Mouse (Mus musculus) neutrophil, adult 83 days (primary cell): ENCODE results near the gene Olfr1458. TPM values are rescaled to one million over a fixed set of nuclear protein-coding genes. Genes with fewer than 3 reads are reported as not detected.

Source experiments
- total RNA-seq, 2 experiments: library from RNA; stranded (reverse); gene quantifications; one replicate each; pipeline ENCODE4 v1.2.4; 2023

The Olfr1458 gene
- total RNA-seq: not detected

DNA sequence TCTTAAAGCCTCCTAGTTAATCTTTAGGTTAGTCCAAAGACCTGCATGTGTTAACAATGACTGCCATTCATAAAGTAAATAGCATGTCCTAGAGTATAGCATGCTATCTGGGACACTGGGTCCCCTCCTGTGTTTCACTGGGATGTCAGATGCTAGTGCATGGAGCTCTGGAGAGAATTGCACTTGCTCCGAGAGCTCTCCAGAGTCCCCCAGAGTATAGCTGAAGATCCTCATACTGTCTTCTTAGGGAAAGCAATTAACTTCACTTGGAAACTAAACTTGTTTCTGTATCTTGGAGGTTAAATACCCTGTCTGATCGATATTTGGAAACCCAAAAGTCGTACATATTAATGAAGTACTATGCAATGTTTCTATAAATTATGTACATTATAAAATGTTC, at the start of gene Olfr1458:
TSS of gene Olfr1458 (minus strand) at position 101 of the 400 bp plus-strand sequence.

DNA sequence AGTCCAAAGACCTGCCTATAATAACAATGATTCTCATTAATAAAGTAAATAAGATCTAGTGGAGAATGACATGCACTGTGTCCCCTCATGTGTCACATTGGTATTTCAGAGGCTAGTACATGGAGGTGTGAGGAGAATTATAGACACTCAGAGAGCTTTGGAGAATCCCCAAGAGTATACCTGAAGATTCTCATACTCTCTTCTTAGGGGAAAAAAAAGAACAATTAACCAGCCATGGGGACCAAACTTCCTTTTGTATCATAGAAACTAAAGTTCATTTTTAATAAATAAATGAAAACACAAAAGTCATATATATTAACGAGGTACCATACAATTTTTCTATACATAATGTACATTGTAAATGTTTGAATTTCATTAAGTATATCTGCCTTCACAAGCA, 42.9 kb upstream of the Olfr1458 start, which contains the start of gene Olfr1459:
TSS of gene Olfr1459 (minus strand) at position 101 of the 400 bp plus-strand sequence.

GRCm38 (mm10) chr19:13097791-13098190, 8.8 kb downstream of the Olfr1458 start, which contains the start of gene Olfr1457:
Olfr1457 (minus strand) TSS chr19:13097891.

GRCm38 (mm10) chr19:13060310-13060709, 46.3 kb downstream of the Olfr1458 start, which contains the start of gene Olfr1454:
Olfr1454 (plus strand) TSS chr19:13060610.

Other genes with a start within 250 kb of the Olfr1458 start
- gene Olfr1444, start 249.5 kb downstream of the Olfr1458 start, total RNA-seq: not detected
- gene Olfr1445, start 222.9 kb downstream of the Olfr1458 start, total RNA-seq: not detected
- gene Olfr1446, start 213.3 kb downstream of the Olfr1458 start, total RNA-seq: not detected
- gene Olfr1447, start 203.0 kb downstream of the Olfr1458 start, total RNA-seq: not detected
- not detected for gene Olfr1448, start 182.4 kb downstream of the Olfr1458 start, total RNA-seq
- gene Olfr1449, start 175.9 kb downstream of the Olfr1458 start, total RNA-seq: not detected
- gene Olfr1450, start 156.5 kb downstream of the Olfr1458 start, total RNA-seq: not detected
- not detected for gene Olfr1451, start 111.8 kb downstream of the Olfr1458 start, total RNA-seq
- gene Olfr1453, start 78.4 kb downstream of the Olfr1458 start, total RNA-seq: not detected
- not detected for gene Olfr1454, start 46.2 kb downstream of the Olfr1458 start, total RNA-seq
- gene Olfr1457, start 8.9 kb downstream of the Olfr1458 start, total RNA-seq: not detected
- under 1 TPM; 0.11 to 0.13 TPM for gene Olfr1459, start 42.8 kb upstream of the Olfr1458 start, total RNA-seq
- not detected for gene Olfr1461, start 56.2 kb upstream of the Olfr1458 start, total RNA-seq
- not detected for gene Olfr1462, start 79.0 kb upstream of the Olfr1458 start, total RNA-seq
- gene Olfr1463, start 124.6 kb upstream of the Olfr1458 start, total RNA-seq: not detected
- not detected for gene Olfr1465, start 208.8 kb upstream of the Olfr1458 start, total RNA-seq
- gene Olfr1466, start 232.1 kb upstream of the Olfr1458 start, total RNA-seq: not detected